Mouse (Mus musculus) stomach, embryonic 16.5 days (tissue): ENCODE measurements at regions not wholly inside any gene's neighbourhood (a gene's known extent, or its start where the extent isn't known, plus 50 kb on each side); places are given as distances from the start of the nearest gene placed in this dataset.

Experiments
- ATAC-seq: fragments of 200-750 bp; cut with Nextera tagmentation; 2 replicates; pipeline ENCODE4 v1.8.0; 2017; ENCODE audit warnings: moderate number of reproducible peaks, moderate TSS enrichment; ENCODE audit not compliant: insufficient read depth, low FRiP score
- H3K27ac ChIP-seq: fragments of 300-500 bp; sonication (generic); 2 replicates; pipeline ENCODE4 v1.5.1; 2014; ENCODE audit warnings: low read length
- H3K27me3 ChIP-seq: fragments of 300-500 bp; sonication (generic); 2 replicates; pipeline ENCODE4 v1.6.1; 2014; ENCODE audit warnings: low read length, control low read depth, mixed read lengths; ENCODE audit not compliant: control insufficient read depth, insufficient read depth
- H3K36me3 ChIP-seq: fragments of 300-500 bp; sonication (generic); 2 replicates; pipeline ENCODE4 v1.6.1; 2014; ENCODE audit warnings: low read length; ENCODE audit not compliant: control insufficient read depth, insufficient read depth
- H3K4me1 ChIP-seq: fragments of 300-500 bp; sonication (generic); 2 replicates; pipeline ENCODE4 v1.6.1; 2014; ENCODE audit warnings: low read length, control low read depth, mixed read lengths; ENCODE audit not compliant: control insufficient read depth, insufficient read depth
- H3K4me2 ChIP-seq: fragments of 300-500 bp; sonication (generic); 2 replicates; pipeline ENCODE4 v1.6.1; 2014; ENCODE audit warnings: low read depth, low read length, mixed read lengths
- H3K4me3 ChIP-seq: fragments of 300-500 bp; sonication (generic); replicated peaks from 2 replicates; pipeline ENCODE4 v1.5.1; 2014; ENCODE audit warnings: mild to moderate bottlenecking, low read length
- H3K9ac ChIP-seq: fragments of 300-500 bp; sonication (generic); 2 replicates; pipeline ENCODE4 v1.6.1; 2014; ENCODE audit warnings: low read length
- H3K9me3 ChIP-seq: fragments of 300-500 bp; sonication (generic); replicated peaks from 2 replicates; pipeline ENCODE4 v1.6.1; 2016; ENCODE audit warnings: low read length, control low read depth; ENCODE audit not compliant: control insufficient read depth
- WGBS: fragments of 180-500 bp; shearing (Covaris S2); extraction: QIAGEN DNeasy Blood & Tissue Kit; methylation state at CpG from one replicate; pipeline ENCODE4 v1.1.7; 2014; 5-methylcytosine and 5-hydroxymethylcytosine counted together

DNA sequence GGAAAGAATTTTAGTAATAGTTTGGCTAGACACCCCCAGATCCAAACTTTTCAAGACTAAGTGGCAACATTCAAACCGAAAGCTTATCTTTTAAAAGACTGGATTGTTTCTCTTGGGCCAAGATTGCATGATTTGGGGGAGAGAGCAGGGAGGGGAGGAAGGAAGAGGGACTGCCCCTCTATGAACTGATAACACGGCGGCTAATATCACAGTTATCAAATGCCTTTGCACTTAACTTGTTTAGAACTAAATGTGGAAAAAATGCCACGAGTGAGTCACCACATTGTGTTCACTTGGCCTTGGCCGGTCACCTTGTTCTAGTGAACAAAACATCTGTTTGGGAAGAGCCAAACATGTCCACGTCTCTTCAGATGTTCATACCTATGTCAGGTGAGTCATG is 92.3 kb downstream of the Tes start:
- WGBS = 61% methylated on average over 6 of the region's 6 CpGs

DNA sequence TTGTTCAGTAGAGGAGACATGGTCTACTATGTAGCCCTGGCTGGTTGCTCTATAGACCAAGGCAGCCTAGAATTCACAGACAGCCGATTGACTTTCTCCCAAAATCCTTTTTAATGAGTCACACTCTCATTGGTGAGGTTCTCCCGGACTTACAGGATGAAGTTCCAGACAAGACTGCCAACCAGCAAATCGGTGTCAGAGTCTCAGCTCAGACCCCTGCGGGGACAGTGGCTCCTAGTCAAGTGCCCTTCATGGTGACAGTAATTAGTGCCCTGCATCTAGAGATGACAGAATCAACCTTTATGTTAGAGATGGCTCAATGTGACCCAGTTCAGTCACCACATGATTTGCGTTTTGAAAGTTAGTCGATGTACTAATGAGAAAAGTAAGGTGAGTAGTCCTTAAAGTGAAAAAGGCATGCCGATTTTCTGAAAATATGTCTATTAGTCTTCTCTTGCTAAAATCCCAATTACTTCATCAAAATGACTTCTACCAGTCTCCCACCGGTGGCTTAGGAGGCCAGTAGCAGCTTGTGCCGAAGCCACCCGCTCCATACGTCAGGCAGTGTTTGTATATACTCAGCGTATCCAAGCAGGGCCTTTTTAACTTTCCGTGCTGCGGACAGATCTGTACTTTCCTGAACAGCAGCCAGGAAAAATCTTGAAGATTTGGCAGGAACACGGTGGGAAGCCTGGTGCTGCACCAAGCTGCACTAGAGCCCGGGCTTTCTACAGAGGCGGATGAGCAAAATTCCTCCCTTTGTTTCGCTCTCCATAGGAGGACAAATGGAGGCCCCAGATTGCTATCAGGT is 105.2 kb downstream of the Tes start:
- H3K27ac ChIP-seq = peak overlapping the region; percentile 91
- H3K27me3 ChIP-seq = no peaks in the 10 kb centered on the region
- 35% methylated on average over 18 of the region's 18 CpGs for WGBS
- ATAC-seq = peak; percentile 79
- H3K9me3 ChIP-seq = no peaks in the 10 kb centered on the region
- H3K9ac ChIP-seq = peak overlapping the region; percentile 29; the same call in 1 of the 2 replicates
- H3K4me1 ChIP-seq = peaks cover 24% of the 10 kb centered on the region
- no peaks in the 10 kb centered on the region for H3K36me3 ChIP-seq
- no peak overlapping the region; the same call in 1 of the 2 replicates for H3K4me3 ChIP-seq
- peak overlapping the region; percentile 44; the same call in 1 of the 2 replicates for H3K4me2 ChIP-seq

More for the DNA sequence above, 92.3 kb downstream of the Tes start:
- no peak overlapping the region for H3K27ac ChIP-seq
- no peak for ATAC-seq
- no peaks in the 10 kb centered on the region for H3K36me3 ChIP-seq
- no peak overlapping the region for H3K4me3 ChIP-seq
- H3K4me1 ChIP-seq = no peaks in the 10 kb centered on the region
- no peaks in the 10 kb centered on the region for H3K27me3 ChIP-seq
- H3K4me2 ChIP-seq = no peak overlapping the region
- H3K9me3 ChIP-seq = no peaks in the 10 kb centered on the region
- H3K9ac ChIP-seq = no peak overlapping the region

DNA sequence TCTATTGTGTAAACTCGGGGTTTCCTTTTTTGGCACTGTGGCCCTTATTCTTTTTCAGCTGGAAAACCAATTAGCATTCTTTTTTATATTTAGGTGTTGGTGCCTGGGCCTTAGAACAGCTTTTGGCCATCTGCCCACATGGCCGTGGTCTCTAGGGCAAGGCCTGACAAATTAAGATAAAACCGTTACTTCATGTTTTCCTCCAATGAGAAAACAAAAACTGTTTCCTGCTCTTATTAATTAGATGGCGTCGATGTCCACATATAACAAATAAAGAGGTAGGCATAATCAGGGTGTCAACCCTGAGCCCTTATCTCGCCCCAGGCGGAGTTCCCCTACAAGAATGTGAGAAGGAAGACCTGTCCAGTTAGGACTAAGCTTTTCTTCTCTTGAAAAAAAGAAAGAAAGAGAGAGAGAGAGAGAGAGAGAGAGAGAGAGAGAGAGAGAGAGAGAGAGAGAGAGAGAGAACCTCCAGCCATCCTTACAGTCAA is 105.9 kb downstream of the Tes start:
- Histone ChIP-seq H3K9me3 (no peaks in the 10 kb centered on the region), H3K27me3 (no peaks in the 10 kb centered on the region), H3K4me3 (no peak overlapping the region), H3K9ac (peak overlapping the region; percentile 33; the same call in 1 of the 2 replicates), H3K4me2 (peak overlapping the region; percentile 44), H3K36me3 (no peaks in the 10 kb centered on the region), H3K27ac (peak overlapping the region; percentile 91), H3K4me1 (peaks cover 24% of the 10 kb centered on the region)
- peak; percentile 15; the same call in 1 of the 2 replicates for ATAC-seq
- WGBS = 38% methylated on average over 7 of the region's 7 CpGs

DNA sequence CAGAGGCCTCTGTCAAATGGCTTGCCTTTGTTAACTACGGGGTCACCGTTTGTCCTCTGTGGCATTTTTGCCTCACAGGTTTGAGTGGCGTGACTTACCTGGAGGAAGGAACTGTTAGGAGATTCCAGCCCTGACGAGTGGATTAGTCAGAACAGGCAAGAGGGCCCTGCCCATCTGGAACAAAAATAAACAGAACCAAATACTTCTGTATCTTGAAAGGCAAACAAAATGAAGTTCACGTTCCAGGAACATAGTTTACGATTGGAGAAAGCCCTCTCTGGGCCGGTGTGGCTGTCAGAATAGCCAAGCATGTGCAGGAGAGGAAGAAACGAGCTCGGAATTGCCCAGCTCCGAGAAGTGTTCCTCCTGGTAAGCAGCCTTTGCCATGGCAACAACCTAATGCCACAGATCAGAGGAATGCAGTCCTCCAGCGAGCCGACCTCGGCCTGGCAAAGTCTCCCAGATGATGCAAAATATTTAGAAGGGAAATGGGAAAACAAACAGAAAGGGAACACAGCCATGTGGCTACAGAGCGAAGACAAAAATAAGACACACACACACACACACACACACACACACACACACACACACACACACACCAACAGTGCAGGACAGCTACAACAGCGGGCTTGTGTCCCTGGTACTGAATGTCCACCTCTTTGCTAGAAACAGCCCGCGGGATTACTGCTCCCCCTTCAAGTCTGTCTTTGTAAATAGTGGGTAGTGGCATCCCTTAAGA is 106.5 kb downstream of the Tes start:
- Histone ChIP-seq H3K4me2 (peak overlapping the region; percentile 44), H3K4me3 (no peak overlapping the region), H3K36me3 (no peaks in the 10 kb centered on the region), H3K9me3 (no peaks in the 10 kb centered on the region), H3K27ac (peak overlapping the region; percentile 91), H3K4me1 (peaks cover 24% of the 10 kb centered on the region), H3K9ac (peak overlapping the region; percentile 42), H3K27me3 (no peaks in the 10 kb centered on the region)
- WGBS = 17% methylated on average over 17 of the region's 17 CpGs
- peak; percentile 79; the same call in 1 of the 2 replicates for ATAC-seq

DNA sequence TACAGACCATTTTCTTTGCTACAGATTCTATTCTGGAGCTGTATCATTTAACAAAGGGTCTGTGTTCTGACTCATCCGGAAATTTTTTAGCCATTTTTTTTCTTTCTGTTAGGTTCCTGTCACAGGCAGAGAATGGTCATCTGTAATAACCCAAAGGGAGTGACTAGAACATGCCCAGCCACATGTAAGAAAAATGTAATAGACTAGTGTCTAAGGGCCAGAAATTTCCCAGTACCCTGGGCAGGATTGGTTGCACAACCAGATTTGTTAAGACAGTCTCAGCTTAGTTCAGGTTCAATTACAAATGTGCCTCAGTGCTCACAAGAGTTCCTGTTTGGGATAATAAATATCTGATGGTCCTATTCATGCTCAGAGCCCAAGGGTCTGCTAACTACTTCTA is 107.1 kb downstream of the Tes start:
- no peak overlapping the region for H3K4me2 ChIP-seq
- 30% methylated on average over 1 of the region's 1 CpGs for WGBS
- H3K27me3 ChIP-seq = no peaks in the 10 kb centered on the region
- no peak overlapping the region for H3K4me3 ChIP-seq
- H3K4me1 ChIP-seq = peaks cover 24% of the 10 kb centered on the region
- H3K36me3 ChIP-seq = no peaks in the 10 kb centered on the region
- no peak for ATAC-seq
- peak overlapping the region; percentile 91 for H3K27ac ChIP-seq
- H3K9ac ChIP-seq = no peak overlapping the region
- no peaks in the 10 kb centered on the region for H3K9me3 ChIP-seq

DNA sequence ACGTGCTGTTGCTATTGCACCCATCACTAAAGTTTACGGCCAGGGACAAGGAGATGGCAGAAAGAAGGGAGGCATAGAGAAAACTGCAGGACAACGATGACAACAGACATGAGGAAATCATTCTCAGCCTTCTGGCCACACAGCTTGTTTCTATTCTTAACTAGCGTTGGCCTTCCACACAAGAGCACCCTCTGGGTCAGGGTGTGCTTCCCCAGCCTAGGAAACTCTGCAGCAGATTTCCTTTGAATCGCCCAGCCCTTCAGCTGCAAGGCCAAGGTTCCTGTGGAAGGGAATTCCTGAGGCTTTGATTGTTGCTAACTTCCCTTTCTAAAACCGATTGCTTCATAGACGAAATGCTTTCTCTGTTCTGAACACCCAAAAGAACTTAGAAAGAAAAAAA is 103.8 kb upstream of the Cav2 start:
- no peaks in the 10 kb centered on the region for H3K4me1 ChIP-seq
- no peak overlapping the region for H3K9ac ChIP-seq
- no peaks in the 10 kb centered on the region for H3K9me3 ChIP-seq
- no peaks in the 10 kb centered on the region for H3K27me3 ChIP-seq
- no peak for ATAC-seq
- no peak overlapping the region for H3K4me2 ChIP-seq
- H3K4me3 ChIP-seq = no peak overlapping the region
- H3K36me3 ChIP-seq = no peaks in the 10 kb centered on the region
- H3K27ac ChIP-seq = no peak overlapping the region
- WGBS = 67% methylated on average over 7 of the region's 7 CpGs

DNA sequence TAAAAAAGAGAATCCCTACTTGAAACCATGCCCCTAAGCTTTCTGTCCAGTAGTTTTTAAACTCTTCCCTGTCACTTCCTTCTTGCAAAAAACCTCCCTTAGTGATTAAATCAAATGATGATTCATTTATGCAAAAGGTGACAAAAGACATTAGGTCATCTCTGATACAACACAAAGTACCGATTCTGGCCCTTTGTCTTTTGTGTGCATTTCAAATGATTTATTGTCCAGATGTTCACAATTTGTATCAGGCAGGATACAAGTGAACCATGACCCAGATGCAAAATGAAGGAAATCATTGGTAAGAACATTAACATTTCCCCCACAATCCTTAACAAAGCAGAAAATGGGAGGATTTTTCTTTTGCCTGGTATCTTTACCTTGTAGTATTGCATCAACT is 101.5 kb upstream of the Cav2 start:
- H3K4me2 ChIP-seq = no peak overlapping the region
- no peaks in the 10 kb centered on the region for H3K36me3 ChIP-seq
- H3K27me3 ChIP-seq = no peaks in the 10 kb centered on the region
- WGBS = 38% methylated on average over 1 of the region's 1 CpGs
- H3K9ac ChIP-seq = no peak overlapping the region
- no peak for ATAC-seq
- H3K9me3 ChIP-seq = no peaks in the 10 kb centered on the region
- H3K4me3 ChIP-seq = no peak overlapping the region
- H3K4me1 ChIP-seq = no peaks in the 10 kb centered on the region
- H3K27ac ChIP-seq = no peak overlapping the region

DNA sequence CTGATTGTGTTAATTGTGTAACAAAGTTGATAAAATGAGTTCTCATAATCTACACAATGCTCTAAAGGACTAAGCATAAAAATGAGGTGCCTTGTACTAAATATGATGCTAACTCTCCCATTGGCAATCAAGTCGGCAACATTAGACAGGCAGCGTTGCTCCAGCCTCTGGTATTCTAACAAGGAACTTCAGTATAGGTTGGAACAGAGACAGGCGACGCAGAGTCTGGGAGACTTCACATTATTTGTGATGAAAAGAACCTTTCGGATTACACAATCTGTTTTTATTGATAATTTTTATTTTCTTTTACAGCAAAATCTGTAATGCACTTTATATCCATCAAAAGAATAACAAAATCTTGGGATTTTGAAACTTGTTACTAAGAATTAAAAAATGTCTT is 94.4 kb upstream of the Cav2 start:
- WGBS = 85% methylated on average over 5 of the region's 5 CpGs
- no peak for ATAC-seq
- no peaks in the 10 kb centered on the region for H3K27me3 ChIP-seq
- no peak overlapping the region for H3K4me3 ChIP-seq
- no peak overlapping the region for H3K27ac ChIP-seq
- no peak overlapping the region for H3K4me2 ChIP-seq
- no peaks in the 10 kb centered on the region for H3K4me1 ChIP-seq
- no peak overlapping the region for H3K9ac ChIP-seq
- H3K9me3 ChIP-seq = no peaks in the 10 kb centered on the region
- no peaks in the 10 kb centered on the region for H3K36me3 ChIP-seq

DNA sequence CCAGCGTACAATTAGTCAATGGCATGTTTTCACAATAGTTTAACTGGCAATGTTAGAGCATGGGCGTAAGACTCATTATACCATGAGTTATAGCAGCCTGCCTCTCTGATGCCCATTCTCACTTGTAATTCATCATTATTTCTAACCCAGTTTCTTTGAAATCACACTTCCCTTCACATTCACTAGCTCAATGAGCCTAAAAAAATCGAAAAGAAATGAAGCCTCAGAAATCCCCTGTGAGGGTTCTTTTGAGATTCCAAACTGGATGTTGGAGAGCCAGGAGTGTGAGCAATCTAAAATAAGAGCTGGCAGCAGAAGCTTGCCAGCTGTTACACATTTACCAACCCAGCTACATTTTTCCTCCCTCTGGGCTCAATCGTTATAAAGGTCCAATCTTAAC is 93.9 kb upstream of the Cav2 start:
- H3K4me2 ChIP-seq = no peak overlapping the region
- no peak overlapping the region for H3K9ac ChIP-seq
- no peak for ATAC-seq
- 67% methylated on average over 4 of the region's 4 CpGs for WGBS
- no peaks in the 10 kb centered on the region for H3K9me3 ChIP-seq
- H3K4me1 ChIP-seq = no peaks in the 10 kb centered on the region
- no peaks in the 10 kb centered on the region for H3K27me3 ChIP-seq
- no peak overlapping the region for H3K4me3 ChIP-seq
- no peaks in the 10 kb centered on the region for H3K36me3 ChIP-seq
- H3K27ac ChIP-seq = no peak overlapping the region
